Mouse (Mus musculus): ENCODE data around the gene Neu4. TPM values are rescaled to one million over a fixed set of nuclear protein-coding genes. Genes with fewer than 3 reads are reported as not detected.
"Not testable (repeated sequence)": the region's sequence is repeated elsewhere in the genome, so short reads cannot be mapped to it uniquely, and the experiment has no call there.

Gene Neu4
- polyA plus RNA-seq, 1 experiment from 2014 or later, result not detected

DNA sequence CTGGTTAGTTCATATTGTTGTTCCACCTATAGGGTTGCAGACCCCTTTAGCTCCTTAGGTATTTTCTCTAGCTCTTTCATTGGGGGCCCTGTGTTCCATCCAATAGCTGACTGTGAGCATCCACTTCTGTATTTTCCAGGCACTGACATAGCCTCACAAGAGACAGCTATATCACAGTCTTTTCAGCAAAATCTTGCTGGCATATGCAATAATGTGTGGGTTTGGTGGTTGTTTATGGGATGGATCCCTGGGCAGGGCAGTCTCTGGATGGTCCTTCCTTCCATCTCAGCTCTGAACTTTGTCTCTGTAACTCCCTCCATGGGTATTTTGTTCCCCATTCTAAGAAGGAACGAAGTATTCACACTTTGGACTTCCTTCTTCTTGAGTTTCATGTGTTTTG is 38.0 kb downstream of the Neu4 start:
- not testable (repeated sequence) for H3K4me1 ChIP-seq (ENCODE audit: control insufficient read depth, insufficient read depth, low read length); H3K36me3 ChIP-seq (ENCODE audit: control insufficient read depth, insufficient read depth, low read length); H3K27me3 ChIP-seq (replicated peaks; ENCODE audit: control insufficient read depth, insufficient read depth, low read length); H3K27ac ChIP-seq (ENCODE audit: low read depth, low read length); H3K4me3 ChIP-seq (ENCODE audit: low read depth, low read length); H3K9me3 ChIP-seq (replicated peaks; ENCODE audit: control insufficient read depth, low read length); DNase-seq (ENCODE audit: low spot score); H3K9ac ChIP-seq (ENCODE audit: low read length); H3K4me2 ChIP-seq (ENCODE audit: low read length); ATAC-seq
- WGBS, result 80% methylated on average over 1 of the region's 1 CpGs

DNA sequence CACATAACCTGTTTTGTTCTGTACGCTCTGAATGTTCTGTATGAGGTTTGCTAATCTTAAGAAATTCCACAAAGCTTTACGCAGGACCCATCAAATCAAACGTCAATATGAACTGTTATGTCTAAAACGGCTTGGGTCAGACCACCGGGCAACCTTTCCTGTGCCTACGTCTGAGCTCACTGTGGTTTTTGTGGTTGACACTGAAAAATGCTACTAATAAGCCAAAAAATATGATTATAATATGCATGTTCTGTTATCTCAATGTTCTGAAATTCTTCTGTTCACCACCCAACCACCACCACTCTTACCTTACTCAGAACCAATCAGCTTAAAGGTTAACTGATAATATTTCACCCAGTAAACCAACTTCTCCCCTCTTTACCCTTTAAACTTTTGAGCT is 54.5 kb downstream of the Neu4 start:
- no peak for ATAC-seq
- no peaks in the 10 kb centered on the region for H3K36me3 ChIP-seq (ENCODE audit: control insufficient read depth, insufficient read depth, low read length)
- WGBS, result 90% methylated on average over 6 of the region's 6 CpGs

GRCm38 (mm10) chr1:94076702-94077101 is 56.5 kb downstream of the Neu4 start:
- WGBS, result 38% methylated on average over 1 of the region's 1 CpGs
- Histone ChIP-seq H3K27me3 (replicated peaks; ENCODE audit: control insufficient read depth, insufficient read depth, low read length) (no peaks in the 10 kb centered on the region), H3K4me3 (ENCODE audit: low read depth, low read length) (no peak overlapping the region), H3K27ac (ENCODE audit: low read depth, low read length) (no peak overlapping the region), H3K9me3 (replicated peaks; ENCODE audit: control insufficient read depth, low read length) (no peaks in the 10 kb centered on the region), H3K4me2 (ENCODE audit: low read length) (no peak overlapping the region), H3K4me1 (ENCODE audit: control insufficient read depth, insufficient read depth, low read length) (no peaks in the 10 kb centered on the region), H3K36me3 (ENCODE audit: control insufficient read depth, insufficient read depth, low read length) (no peaks in the 10 kb centered on the region), H3K9ac (ENCODE audit: low read length) (no peak overlapping the region)
- DNase-seq (ENCODE audit: low spot score) (no peak), ATAC-seq (no peak)

More for the DNA sequence above, 54.5 kb downstream of the Neu4 start:
- Histone ChIP-seq H3K9me3 (replicated peaks; ENCODE audit: control insufficient read depth, low read length) (no peaks in the 10 kb centered on the region), H3K27me3 (replicated peaks; ENCODE audit: control insufficient read depth, insufficient read depth, low read length) (no peaks in the 10 kb centered on the region), H3K4me2 (ENCODE audit: low read length) (no peak overlapping the region), H3K9ac (ENCODE audit: low read length) (no peak overlapping the region), H3K4me1 (ENCODE audit: control insufficient read depth, insufficient read depth, low read length) (no peaks in the 10 kb centered on the region), H3K4me3 (ENCODE audit: low read depth, low read length) (no peak overlapping the region), H3K27ac (ENCODE audit: low read depth, low read length) (no peak overlapping the region)
- DNase-seq (ENCODE audit: low spot score), result no peak

Other genes with a start within 250 kb of the Neu4 start
- gene Dtymk, start 218.5 kb upstream of the Neu4 start, polyA plus RNA-seq (2014; fragmentation: Nextera tagmentation; extraction: Ambion mirVana), result 173 and 185 TPM in 2 replicates
- gene Ing5, start 216.5 kb upstream of the Neu4 start, polyA plus RNA-seq (2014; fragmentation: Nextera tagmentation; extraction: Ambion mirVana), result 8.0 and 8.5 TPM in 2 replicates
- 11.0 and 12.7 TPM in 2 replicates for gene D2hgdh, start 195.5 kb upstream of the Neu4 start, polyA plus RNA-seq (2014; fragmentation: Nextera tagmentation; extraction: Ambion mirVana)
- not detected in 2 replicates for gene Gal3st2, start 159.1 kb upstream of the Neu4 start, polyA plus RNA-seq (2014; fragmentation: Nextera tagmentation; extraction: Ambion mirVana)
- not detected in 2 replicates for gene Gal3st2b, start 102.1 kb upstream of the Neu4 start, polyA plus RNA-seq (2014; fragmentation: Nextera tagmentation; extraction: Ambion mirVana)
- gene Gal3st2c, start 29.9 kb upstream of the Neu4 start, polyA plus RNA-seq (2014; fragmentation: Nextera tagmentation; extraction: Ambion mirVana), result not detected in 2 replicates
- not detected in 2 replicates for gene Pdcd1, start 32.1 kb downstream of the Neu4 start, polyA plus RNA-seq (2014; fragmentation: Nextera tagmentation; extraction: Ambion mirVana)